Mouse (Mus musculus) MEL (cell line): ENCODE results near the gene Rrp7a. TPM values are rescaled to one million over a fixed set of nuclear protein-coding genes. Genes with fewer than 3 reads are reported as not detected.

Experiments used
- DNase-seq: peaks from one replicate; pipeline ENCODE4 v3.0.0; 2011; ENCODE audit warnings: low read depth, low spot score
- H3K27ac ChIP-seq: 2 replicates; pipeline ENCODE4 v1.5.1; 2012; ENCODE audit warnings: low read depth, mild to moderate bottlenecking, control low read depth, low read length, moderate library complexity; ENCODE audit not compliant: control insufficient read depth
- H3K27me3 ChIP-seq, 2 experiments: fragments of 150-350 bp in 1 of 2; sonication (generic) in 1 of 2; 2 replicates each; pipeline ENCODE4 v1.6.1; 2012; ENCODE audit warnings: low read length in 2 of 2, mild to moderate bottlenecking in 2 of 2, improper control_type of control experiment in 1 of 2, moderate library complexity in 1 of 2; ENCODE audit not compliant: insufficient read depth in 2 of 2, control insufficient read depth in 1 of 2
- H3K36me3 ChIP-seq, 2 experiments: 2 replicates each; pipeline ENCODE4 v1.6.1; 2012 to 2014; ENCODE audit warnings: low read length in 2 of 2, improper control_type of control experiment in 1 of 2, inconsistent platforms in 1 of 2, mild to moderate bottlenecking in 1 of 2; ENCODE audit not compliant: insufficient read depth in 2 of 2, control insufficient read depth in 1 of 2
- H3K4me1 ChIP-seq, 2 experiments: fragments of 150-350 bp in 1 of 2; sonication (generic) in 1 of 2; 2 replicates each; pipeline ENCODE4 v1.6.1; 2012; ENCODE audit warnings: low read length in 2 of 2, improper control_type of control experiment in 1 of 2, mild to moderate bottlenecking in 1 of 2; ENCODE audit not compliant: insufficient read depth in 2 of 2, control insufficient read depth in 1 of 2
- H3K4me3 ChIP-seq, 2 experiments: fragments of 150-350 bp in 1 of 2; sonication (generic) in 1 of 2; 2 replicates each; pipeline ENCODE4 v1.5.1; 2012; ENCODE audit warnings: low read depth in 2 of 2, low read length in 2 of 2, mild to moderate bottlenecking in 2 of 2, moderate library complexity in 2 of 2, control low read depth in 1 of 2, improper control_type of control experiment in 1 of 2; ENCODE audit not compliant: control insufficient read depth in 1 of 2, insufficient read depth in 1 of 2
- H3K79me2 ChIP-seq: 2 replicates; pipeline ENCODE4 v1.6.1; 2012; ENCODE audit warnings: mild to moderate bottlenecking, low read length, moderate library complexity; ENCODE audit not compliant: control insufficient read depth, poor library complexity, insufficient read depth
- H3K9ac ChIP-seq: 2 replicates; pipeline ENCODE4 v1.6.1; 2012; ENCODE audit warnings: low read depth, mild to moderate bottlenecking, control low read depth, low read length, moderate library complexity; ENCODE audit not compliant: control insufficient read depth, poor library complexity, severe bottlenecking
- H3K9me3 ChIP-seq: fragments of 150-350 bp; sonication (generic); replicated peaks from 2 replicates; pipeline ENCODE4 v1.6.1; 2012; ENCODE audit warnings: mild to moderate bottlenecking, low read length, improper control_type of control experiment, moderate library complexity; ENCODE audit not compliant: insufficient read depth
- BHLHE40 ChIP-seq: IDR thresholded peaks from 2 replicates; pipeline ENCODE4 v1.6.1; 2012; ENCODE audit warnings: low read depth, mild to moderate bottlenecking, inconsistent platforms, low read length, improper control_type of control experiment, borderline replicate concordance
- CHD2 ChIP-seq: IDR thresholded peaks from 2 replicates; pipeline ENCODE4 v1.6.1; 2011; ENCODE audit warnings: low read length, improper control_type of control experiment
- CTCF ChIP-seq, 3 experiments: IDR thresholded peaks in 2 of 3; conservative IDR thresholded peaks in 1 of 3; 2 replicates each; pipeline ENCODE4 v1.5.1; 2011 to 2012; ENCODE audit warnings: low read length in 3 of 3, low read depth in 2 of 3, mild to moderate bottlenecking in 2 of 3, improper control_type of control experiment in 1 of 3, inconsistent platforms in 1 of 3, mixed read lengths in 1 of 3, moderate library complexity in 1 of 3; ENCODE audit not compliant: control insufficient read depth in 1 of 3, insufficient read depth in 1 of 3, poor library complexity in 1 of 3, severe bottlenecking in 1 of 3
- ELF1 ChIP-seq: IDR thresholded peaks from 2 replicates; pipeline ENCODE4 v1.6.1; 2014; ENCODE audit warnings: low read depth, mild to moderate bottlenecking, inconsistent platforms, low read length, improper control_type of control experiment, moderate library complexity
- ETS1 ChIP-seq: IDR thresholded peaks from 2 replicates; pipeline ENCODE4 v1.6.1; 2012; ENCODE audit warnings: low read depth, mild to moderate bottlenecking, inconsistent platforms, low read length, improper control_type of control experiment, moderate library complexity
- GABPA ChIP-seq: IDR thresholded peaks from 2 replicates; pipeline ENCODE4 v1.6.1; 2012; ENCODE audit warnings: low read depth, mild to moderate bottlenecking, inconsistent platforms, low read length, improper control_type of control experiment, moderate library complexity
- GATA1 ChIP-seq: IDR thresholded peaks from 2 replicates; pipeline ENCODE4 v1.6.1; 2011; ENCODE audit warnings: low read depth, low read length, improper control_type of control experiment
- HCFC1 ChIP-seq: IDR thresholded peaks from 2 replicates; pipeline ENCODE4 v1.6.1; 2012; ENCODE audit warnings: low read depth, mild to moderate bottlenecking, inconsistent platforms, low read length, improper control_type of control experiment, moderate library complexity
- JUND ChIP-seq: IDR thresholded peaks from 2 replicates; pipeline ENCODE4 v1.6.1; 2011; ENCODE audit warnings: low read depth, mild to moderate bottlenecking, improper control_type of control experiment, low read length
- MAX ChIP-seq: IDR thresholded peaks from 2 replicates; pipeline ENCODE4 v1.6.1; 2011; ENCODE audit warnings: low read length, improper control_type of control experiment
- MEF2A ChIP-seq: IDR thresholded peaks from 2 replicates; pipeline ENCODE4 v1.6.1; 2014; ENCODE audit warnings: low read depth, mild to moderate bottlenecking, inconsistent platforms, low read length, improper control_type of control experiment; ENCODE audit not compliant: poor library complexity, insufficient replicate concordance, severe bottlenecking; ENCODE audit errors: extremely low read depth
- MYB ChIP-seq: IDR thresholded peaks from 2 replicates; pipeline ENCODE4 v1.6.1; 2011; ENCODE audit warnings: mild to moderate bottlenecking, low read depth, low read length, improper control_type of control experiment
- NELFE ChIP-seq: IDR thresholded peaks from 2 replicates; pipeline ENCODE4 v1.6.1; 2011; ENCODE audit warnings: low read depth, low read length, improper control_type of control experiment
- POLR2A ChIP-seq, 2 experiments: IDR thresholded peaks; 2 replicates each; pipeline ENCODE4 v1.6.1; 2011 to 2012; ENCODE audit warnings: low read length in 2 of 2, mild to moderate bottlenecking in 2 of 2, control low read depth in 1 of 2, improper control_type of control experiment in 1 of 2, low read depth in 1 of 2, moderate library complexity in 1 of 2; ENCODE audit not compliant: control insufficient read depth in 1 of 2, insufficient read depth in 1 of 2, poor library complexity in 1 of 2
- POLR2AphosphoS5 ChIP-seq: IDR thresholded peaks from 2 replicates; pipeline ENCODE4 v1.6.1; 2012; ENCODE audit warnings: low read depth, borderline replicate concordance, mild to moderate bottlenecking, inconsistent platforms, low read length, moderate library complexity, mixed read lengths
- RAD21 ChIP-seq: IDR thresholded peaks from 2 replicates; pipeline ENCODE4 v1.6.1; 2011; ENCODE audit warnings: mild to moderate bottlenecking, low read depth, low read length, improper control_type of control experiment
- SIN3A ChIP-seq: IDR thresholded peaks from 2 replicates; pipeline ENCODE4 v1.6.1; 2012; ENCODE audit warnings: low read length, improper control_type of control experiment, inconsistent platforms
- SMC3 ChIP-seq: IDR thresholded peaks from 2 replicates; pipeline ENCODE4 v1.6.1; 2011; ENCODE audit warnings: low read depth, low read length, improper control_type of control experiment
- TBP ChIP-seq: IDR thresholded peaks from 2 replicates; pipeline ENCODE4 v1.8.0; 2011; ENCODE audit warnings: low read depth, low read length, improper control_type of control experiment
- TCF12 ChIP-seq: IDR thresholded peaks from 2 replicates; pipeline ENCODE4 v1.6.1; 2014; ENCODE audit warnings: low read depth, mild to moderate bottlenecking, inconsistent platforms, low read length, improper control_type of control experiment, moderate library complexity
- UBTF ChIP-seq: IDR thresholded peaks from 2 replicates; pipeline ENCODE4 v1.6.1; 2012; ENCODE audit warnings: low read depth, mild to moderate bottlenecking, inconsistent platforms, low read length, improper control_type of control experiment, moderate library complexity, borderline replicate concordance; ENCODE audit not compliant: insufficient read depth
- ZC3H11A ChIP-seq: IDR thresholded peaks from 2 replicates; pipeline ENCODE4 v1.6.1; 2012; ENCODE audit warnings: low read depth, mild to moderate bottlenecking, inconsistent platforms, low read length, improper control_type of control experiment
- ZKSCAN1 ChIP-seq: IDR thresholded peaks from 2 replicates; pipeline ENCODE4 v1.6.1; 2012; ENCODE audit warnings: low read depth, mild to moderate bottlenecking, inconsistent platforms, low read length, improper control_type of control experiment, moderate library complexity
- ZNF384 ChIP-seq: IDR thresholded peaks from 2 replicates; pipeline ENCODE4 v1.6.1; 2012; ENCODE audit warnings: low read depth, mild to moderate bottlenecking, inconsistent platforms, low read length, improper control_type of control experiment
- polyA plus RNA-seq, 2 experiments: library from polyadenylated mRNA; stranded (reverse) in 1 of 2; unstranded in 1 of 2; fragments of >175 nt in 1 of 2; fragments of >200 nt in 1 of 2; gene quantifications; 2 replicates each; pipeline versions ENCODE4 v1.2.1 to v1.2.4; 2012; ENCODE audit warnings: low replicate concordance in 2 of 2, low read depth in 1 of 2; ENCODE audit not compliant: insufficient read length in 2 of 2, insufficient read depth in 1 of 2, missing spikeins in 1 of 2
- total RNA-seq: library from RNA; depleted of rRNA; stranded (reverse); fragments of 300-350 nt; gene quantifications from 2 replicates; pipeline ENCODE4 v1.2.3, GENCODE M21; 2012

The Rrp7a gene
- total and polyA plus RNA-seq, 3 experiments: 155 to 483 (median 283) TPM

DNA sequence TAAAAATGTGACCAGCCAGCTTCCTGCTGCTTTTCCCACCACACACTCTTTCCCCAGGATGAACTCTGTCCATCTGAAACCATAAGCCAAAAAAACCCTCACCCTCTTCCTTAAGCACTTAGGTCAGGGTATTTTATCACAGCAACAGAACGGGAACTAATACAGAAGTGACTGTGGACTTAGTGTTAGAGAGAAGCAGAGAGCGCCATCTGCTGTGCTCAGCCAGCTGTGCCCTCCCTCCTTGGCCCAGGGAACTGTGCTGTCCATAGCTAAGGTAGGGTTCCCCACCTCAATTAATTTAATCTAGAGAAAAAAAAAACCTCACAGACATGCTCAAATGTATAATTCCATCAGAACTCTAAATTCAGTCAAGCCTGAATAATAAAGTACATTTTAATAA lies 26.7 kb downstream of the Rrp7a start:
- no peak overlapping the region for H3K4me3 ChIP-seq
- no peaks in the 10 kb centered on the region for H3K27me3 ChIP-seq
- H3K36me3 ChIP-seq: no peaks in the 10 kb centered on the region
- H3K9ac ChIP-seq: no peak overlapping the region
- H3K79me2 ChIP-seq: peaks cover 2% of the 10 kb centered on the region; the same call in 1 of the 2 replicates
- peak; percentile 74 for DNase-seq
- H3K4me1 ChIP-seq: peaks cover under 1 to 3% of the 10 kb centered on the region in 2 experiments; a peak in 2 of 4 replicates
- no peaks in the 10 kb centered on the region for H3K9me3 ChIP-seq
- no peak overlapping the region for H3K27ac ChIP-seq
- TF ChIP-seq RAD21 (peak; percentile 86), GATA1 (no peak), SIN3A (peak; percentile 18; the same call in 1 of the 2 replicates), SMC3 (peak; percentile 86), ZNF384 (peak; percentile 36; the same call in 1 of the 2 replicates), MYB (no peak), HCFC1 (no peak), CTCF (IDR thresholded peaks at IDR 0.05 in 2 of 3, conservative IDR thresholded peaks at IDR 0.05 in 1 of 3; ENCODE audit: control insufficient read depth in 1 of 3, insufficient read depth in 1 of 3, low read depth in 2 of 3, low read length in 3 of 3, poor library complexity in 1 of 3, severe bottlenecking in 1 of 3) (peak; percentile 57 to 86 (median 85)), ZC3H11A (peak; percentile 70), ZKSCAN1 (no peak), JUND (no peak)

DNA sequence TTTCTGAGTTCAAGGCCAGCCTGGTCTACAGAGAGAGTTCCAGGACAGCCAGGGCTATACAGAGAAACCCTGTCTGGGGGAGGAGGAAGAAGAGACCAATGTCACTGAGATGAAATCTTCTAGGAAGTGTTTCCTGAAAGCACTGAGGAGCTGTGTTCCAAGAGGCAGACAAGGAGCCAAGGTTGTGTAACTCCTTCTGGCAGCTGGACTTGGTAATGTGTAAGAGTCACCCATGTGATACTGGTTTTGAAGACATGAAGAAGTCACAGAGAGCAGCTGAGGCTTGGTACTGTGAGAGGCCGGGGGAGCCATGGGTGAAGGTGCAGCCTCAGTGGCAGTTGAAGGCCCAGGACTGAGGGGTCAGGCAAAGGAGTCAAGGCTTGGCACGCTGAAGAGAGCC lies 28.9 kb downstream of the Rrp7a start:
- TF ChIP-seq BHLHE40 (no peak), NELFE (no peak), TBP (no peak), SMC3 (no peak), POLR2A (IDR thresholded peaks at IDR 0.05; ENCODE audit: control insufficient read depth in 1 of 2, insufficient read depth in 1 of 2, low read depth in 1 of 2, low read length in 2 of 2, poor library complexity in 1 of 2) (no peak), POLR2AphosphoS5 (no peak), TCF12 (no peak), UBTF (no peak), GABPA (no peak), ETS1 (no peak), MAX (no peak), SIN3A (no peak), MEF2A (no peak), RAD21 (no peak), CHD2 (no peak), GATA1 (no peak), JUND (no peak), ELF1 (no peak)
- Histone ChIP-seq H3K4me1 (peaks cover 0 to 3% of the 10 kb centered on the region in 2 experiments; a peak in 1 of 4 replicates), H3K27me3 (no peaks in the 10 kb centered on the region), H3K9me3 (no peaks in the 10 kb centered on the region), H3K9ac (no peak overlapping the region), H3K27ac (no peak overlapping the region), H3K36me3 (no peaks in the 10 kb centered on the region), H3K79me2 (no peaks in the 10 kb centered on the region), H3K4me3 (no peak overlapping the region)
- DNase-seq: no peak
